Comparison of ENCODE assay signal across 16 mouse cellular contexts in genomic region chr19:53404219-53404836, GRCm38 (mm10). TPM values are rescaled to one million over a fixed set of nuclear protein-coding genes. Genes with fewer than 3 reads are reported as not detected.
DNase-seq lines count a peak whose midpoint lies in the region; ATAC-seq and TF ChIP-seq lines count a peak whose summit lies in the region.
"Had no signal": no experiment of that assay in that cellular context is flagged by ENCODE, and none has a peak within 500 bp of the region (broad histone marks: within the 10 kb centered on the region; RNA-seq: fewer than 3 reads in every experiment).

No protein-coding gene starts in this region.

- no peak overlapping the region for H3K9ac ChIP-seq in liver, postnatal 0 days (replicated peaks)
- no peak overlapping the region for H3K9ac ChIP-seq in stomach, postnatal 0 days (ENCODE audit: low read length)
- H3K9ac ChIP-seq in forebrain, embryonic 13.5 days: no peak overlapping the region
- H3K9ac ChIP-seq: forebrain, embryonic 15.5 days had no signal

- no peaks in the 10 kb centered on the region for H3K27me3 ChIP-seq in liver, postnatal 0 days (ENCODE audit: insufficient read depth, low read length)
- no peaks in the 10 kb centered on the region for H3K27me3 ChIP-seq in Patski
- H3K27me3 ChIP-seq in stomach, postnatal 0 days (ENCODE audit: control insufficient read depth, insufficient read depth, low read length): no peaks in the 10 kb centered on the region
- H3K27me3 ChIP-seq in forebrain, embryonic 13.5 days: no peaks in the 10 kb centered on the region
- H3K27me3 ChIP-seq: forebrain, embryonic 15.5 days had no signal

- in situ Hi-C loops in Patski (cut with MboI; ENCODE audit: low pct_unique_long_range_greater_than_20kb): no loop called here

- H3K4me3 ChIP-seq in liver, postnatal 0 days (ENCODE audit: low read depth, low read length): no peak overlapping the region
- H3K4me3 ChIP-seq in stomach, postnatal 0 days (ENCODE audit: low read depth, low read length): no peak overlapping the region
- H3K4me3 ChIP-seq in forebrain, embryonic 13.5 days: no peak overlapping the region
- H3K4me3 ChIP-seq: embryonic facial prominence, embryonic 10.5 days; forebrain, embryonic 15.5 days; myocyte had no signal

- H3K27ac ChIP-seq in liver, postnatal 0 days (ENCODE audit: low read depth): no peak overlapping the region
- no peak overlapping the region for H3K27ac ChIP-seq in stomach, postnatal 0 days (replicated peaks)
- H3K27ac ChIP-seq in forebrain, embryonic 13.5 days: no peak overlapping the region
- H3K27ac ChIP-seq: embryonic facial prominence, embryonic 10.5 days; forebrain, embryonic 15.5 days; macrophage had no signal

- no peaks in the 10 kb centered on the region for H3K36me3 ChIP-seq in liver, postnatal 0 days (replicated peaks; ENCODE audit: insufficient read depth, low read length)
- H3K36me3 ChIP-seq in stomach, postnatal 0 days (ENCODE audit: control insufficient read depth, insufficient read depth, low read length): no peaks in the 10 kb centered on the region
- no peaks in the 10 kb centered on the region for H3K36me3 ChIP-seq in forebrain, embryonic 13.5 days (ENCODE audit: poor library complexity, severe bottlenecking)
- H3K36me3 ChIP-seq: embryonic facial prominence, embryonic 10.5 days; forebrain, embryonic 15.5 days had no signal

- ATAC-seq in liver, postnatal 0 days: peak; percentile 56
- ATAC-seq in Patski: peak; percentile 72
- ATAC-seq in stomach, postnatal 0 days (ENCODE audit: low FRiP score, low TSS enrichment): peak; percentile 27; the same call in 1 of the 2 replicates
- ATAC-seq in inflammation-experienced regulatory T-cells, adult 6 months: no peak
- ATAC-seq in forebrain, embryonic 13.5 days: no peak
- ATAC-seq: forebrain, embryonic 15.5 days had no signal

- WGBS in liver, postnatal 0 days (ENCODE audit: insufficient replicate concordance): 75% methylated on average over 10 of the region's 10 CpGs
- 68% methylated on average over 10 of the region's 10 CpGs for WGBS in stomach, postnatal 0 days
- 94% methylated on average over 10 of the region's 10 CpGs for WGBS in forebrain, embryonic 13.5 days

- TF ChIP-seq EP300 in liver, postnatal 0 days (IDR thresholded peaks at IDR 0.05; ENCODE audit: low read depth): no peak
- no peak for TF ChIP-seq EP300 in stomach, postnatal 0 days (optimal IDR thresholded peaks at IDR 0.05)

- no peaks in the 10 kb centered on the region for H3K9me3 ChIP-seq in liver, postnatal 0 days (ENCODE audit: low read length)
- no peaks in the 10 kb centered on the region for H3K9me3 ChIP-seq in stomach, postnatal 0 days (ENCODE audit: control insufficient read depth, low read length)
- no peaks in the 10 kb centered on the region; the same call in 1 of the 2 replicates for H3K9me3 ChIP-seq in forebrain, embryonic 13.5 days (replicated peaks)
- H3K9me3 ChIP-seq: embryonic facial prominence, embryonic 10.5 days; forebrain, embryonic 15.5 days had no signal

- no peak for DNase-seq in liver, postnatal 0 days
- DNase-seq in liver (no peak), Patski (ENCODE audit: low read depth, low spot score) (no peak)
- peak; percentile 76 for DNase-seq in cerebellum, adult 11-12 months
- no peak for DNase-seq in stomach, postnatal 0 days (ENCODE audit: low spot score)
- DNase-seq: heart, postnatal 14 days; kidney, adult 9 months; thymus, postnatal 25 days had no signal

- peaks cover 6% of the 10 kb centered on the region for H3K4me1 ChIP-seq in liver, postnatal 0 days (ENCODE audit: insufficient read depth)
- H3K4me1 ChIP-seq in stomach, postnatal 0 days (replicated peaks; ENCODE audit: control insufficient read depth, insufficient read depth): no peaks in the 10 kb centered on the region
- H3K4me1 ChIP-seq in forebrain, embryonic 13.5 days: no peaks in the 10 kb centered on the region
- H3K4me1 ChIP-seq: embryonic facial prominence, embryonic 10.5 days; forebrain, embryonic 15.5 days had no signal

- POLR2A ChIA-PET in Patski (lab: Charles Lee): no interaction called here

- H3K4me2 ChIP-seq in liver, postnatal 0 days (ENCODE audit: low read depth, low read length): no peak overlapping the region
- no peak overlapping the region for H3K4me2 ChIP-seq in stomach, postnatal 0 days (replicated peaks; ENCODE audit: low read depth)
- H3K4me2 ChIP-seq in forebrain, embryonic 13.5 days: no peak overlapping the region
- H3K4me2 ChIP-seq: forebrain, embryonic 15.5 days; liver, embryonic 11.5 days had no signal

- no peak for TF ChIP-seq CTCF in liver, postnatal 0 days (IDR thresholded peaks at IDR 0.05; ENCODE audit: low read depth)
- no peak for TF ChIP-seq CTCF in Patski (IDR thresholded peaks at IDR 0.05)
- TF ChIP-seq CTCF in stomach, postnatal 0 days (IDR thresholded peaks at IDR 0.05; ENCODE audit: low read depth): no peak

- CTCF ChIA-PET in Patski (lab: Charles Lee): interaction anchor here (0.6 to 2.4 kb wide), 3 partner anchors 10 to 42 kb away, joined by 3 to 13 read pairs (median 3); no protein-coding TSS in a partner anchor

RNA-seq across cellular contexts. Expression of gene Smndc1, which starts 13.9 kb away (rescaled TPM):
- polyA plus RNA-seq in liver, postnatal 0 days (2015; fragmentation: Nextera tagmentation; extraction: Ambion mirVana): 18.9 and 21.7 TPM in 2 replicates
- 59.3 TPM for polyA plus RNA-seq in Patski (2021)
- 26.1 and 26.6 TPM in 2 replicates for polyA plus RNA-seq in stomach, postnatal 0 days (2015; fragmentation: Nextera tagmentation; extraction: Ambion mirVana)
- 10 to 100 TPM; 30.1 to 38.6 (median 34.9) TPM for polyA plus RNA-seq in inflammation-experienced regulatory T-cells, adult 6 months (2017; shearing (Covaris generic))
- 48.7 and 50.9 TPM in 2 replicates for polyA plus RNA-seq in forebrain, embryonic 13.5 days (2015; fragmentation: Nextera tagmentation; extraction: Ambion mirVana)

RNA-seq across cellular contexts. Expression of gene Gm10197, which starts 32.8 kb away (rescaled TPM):
- polyA plus RNA-seq in liver, postnatal 0 days (2015; fragmentation: Nextera tagmentation; extraction: Ambion mirVana): not detected in 2 replicates
- polyA plus RNA-seq in Patski (2021): 32.0 TPM
- not detected in 2 replicates for polyA plus RNA-seq in stomach, postnatal 0 days (2015; fragmentation: Nextera tagmentation; extraction: Ambion mirVana)
- polyA plus RNA-seq in inflammation-experienced regulatory T-cells, adult 6 months (2017; shearing (Covaris generic)): not detected
- polyA plus RNA-seq in forebrain, embryonic 13.5 days (2015; fragmentation: Nextera tagmentation; extraction: Ambion mirVana): not detected in 2 replicates
- polyA plus RNA-seq: forebrain, embryonic 15.5 days; gonadal fat pad, adult 2 months; liver, embryonic 11.5 days; macrophage; myocyte had no signal

Comparison
In these comparisons a context has a peak if more than half of its experiments do, and no peak if none do; other contexts are left out.
1. ATAC-seq: peak in liver, postnatal 0 days (single experiment), Patski (single experiment) and stomach, postnatal 0 days (single experiment); none in inflammation-experienced regulatory T-cells, adult 6 months (single experiment) and forebrain, embryonic 13.5 days (single experiment).
2. RNA of gene Gm10197, which starts 32.8 kb away (polyA plus RNA-seq): 32.0 TPM in Patski (single experiment); not detected in forebrain, embryonic 13.5 days, not detected in liver, postnatal 0 days, not detected in stomach, postnatal 0 days and not detected in inflammation-experienced regulatory T-cells, adult 6 months; every median in the first group is over 10 times any median in the second.